Mouse (Mus musculus) liver, postnatal 0 days (tissue): Measurements from ENCODE around the gene Trpm1.

Experiments used
- CTCF ChIP-seq: sonication (generic); IDR thresholded peaks from 2 replicates; pipeline ENCODE4 v1.5.1; 2016; ENCODE audit warnings: antibody characterized with exemption, low read depth
- EP300 ChIP-seq: IDR thresholded peaks from 2 replicates; pipeline ENCODE4 v1.6.1; 2016; ENCODE audit warnings: antibody characterized with exemption, low read depth, mild to moderate bottlenecking

- TF ChIP-seq EP300 (no peak), CTCF (no peak)
Measured at GRCm38 (mm10) chr7:64312811-64313210, 159.2 kb downstream of the Trpm1 start.
